Comparison of ENCODE assay signal across 31 mouse cellular contexts in genomic region chr4:57073843-57074242, GRCm38 (mm10).
DNase-seq lines count a peak whose midpoint lies in the region; ATAC-seq and TF ChIP-seq lines count a peak whose summit lies in the region.
"Had no signal": no experiment of that assay in that cellular context is flagged by ENCODE, and none has a peak within 500 bp of the region (broad histone marks: within the 10 kb centered on the region; RNA-seq: fewer than 3 reads in every experiment).

No protein-coding gene starts in this region.

- no peak for TF ChIP-seq EP300 in liver, postnatal 0 days (IDR thresholded peaks at IDR 0.05; ENCODE audit: low read depth)

- peaks cover 3% of the 10 kb centered on the region; the same call in 1 of the 2 replicates for H3K79me2 ChIP-seq in liver, adult 2 months (ENCODE audit: control insufficient read depth, insufficient read depth, low read length)

- no peaks in the 10 kb centered on the region for H3K9me3 ChIP-seq in liver, postnatal 0 days (ENCODE audit: low read length)
- no peaks in the 10 kb centered on the region for H3K9me3 ChIP-seq in kidney, postnatal 0 days (replicated peaks; ENCODE audit: low read length)
- H3K9me3 ChIP-seq: heart, embryonic 10.5 days; heart, embryonic 15.5 days; hindbrain, embryonic 12.5 days; limb, embryonic 10.5 days; limb, embryonic 15.5 days; midbrain, embryonic 10.5 days; midbrain, embryonic 15.5 days had no signal

- 29% methylated on average over 7 of the region's 7 CpGs for WGBS in liver, adult 2 months
- 80% methylated on average over 7 of the region's 7 CpGs for WGBS in liver, postnatal 0 days (ENCODE audit: insufficient replicate concordance)
- 53% methylated on average over 7 of the region's 7 CpGs for WGBS in kidney, adult 2 months
- WGBS in kidney, postnatal 0 days: 59% methylated on average over 7 of the region's 7 CpGs
- 81% methylated on average over 7 of the region's 7 CpGs for WGBS in cerebellum, adult 2 months

- H3K27me3 ChIP-seq in liver, adult 2 months (ENCODE audit: control insufficient read depth, insufficient read depth, low read length): no peaks in the 10 kb centered on the region
- H3K27me3 ChIP-seq in liver, postnatal 0 days (ENCODE audit: insufficient read depth, low read length): no peaks in the 10 kb centered on the region
- H3K27me3 ChIP-seq in kidney, adult 2 months (replicated peaks; ENCODE audit: control insufficient read depth, insufficient read depth, low read length): no peaks in the 10 kb centered on the region
- H3K27me3 ChIP-seq in kidney, postnatal 0 days (ENCODE audit: insufficient read depth, low read length): no peaks in the 10 kb centered on the region
- H3K27me3 ChIP-seq in cerebellum, adult 2 months (ENCODE audit: control insufficient read depth, insufficient read depth, low read length): no peaks in the 10 kb centered on the region
- H3K27me3 ChIP-seq: heart, embryonic 15.5 days; hindbrain, embryonic 12.5 days; limb, embryonic 15.5 days; midbrain, embryonic 15.5 days had no signal

- H3K4me3 ChIP-seq in liver, adult 2 months (ENCODE audit: insufficient read depth, low read depth, low read length): no peak overlapping the region
- H3K4me3 ChIP-seq in liver, postnatal 0 days (ENCODE audit: low read depth, low read length): no peak overlapping the region
- no peak overlapping the region for H3K4me3 ChIP-seq in kidney, adult 2 months (ENCODE audit: insufficient read depth, low read depth, low read length)
- H3K4me3 ChIP-seq in kidney, postnatal 0 days (replicated peaks; ENCODE audit: low read depth, low read length): no peak overlapping the region
- no peak overlapping the region for H3K4me3 ChIP-seq in cerebellum, adult 2 months (replicated peaks; ENCODE audit: insufficient read depth, low read depth, low read length)
- H3K4me3 ChIP-seq: heart, embryonic 10.5 days; heart, embryonic 15.5 days; hindbrain, embryonic 12.5 days; limb, embryonic 10.5 days; limb, embryonic 15.5 days; midbrain, embryonic 10.5 days; midbrain, embryonic 15.5 days had no signal

- no peak overlapping the region for H3K4me2 ChIP-seq in liver, postnatal 0 days (ENCODE audit: low read depth, low read length)
- H3K4me2 ChIP-seq in kidney, postnatal 0 days (ENCODE audit: low read length): no peak overlapping the region
- H3K4me2 ChIP-seq: heart, embryonic 15.5 days; hindbrain, embryonic 12.5 days; limb, embryonic 15.5 days; lung, embryonic 14.5 days; midbrain, embryonic 15.5 days had no signal

- H3K4me1 ChIP-seq in liver, adult 2 months (ENCODE audit: control insufficient read depth, insufficient read depth, low read length): peaks cover 43% of the 10 kb centered on the region
- peaks cover 10% of the 10 kb centered on the region; the same call in 1 of the 2 replicates for H3K4me1 ChIP-seq in liver, postnatal 0 days (ENCODE audit: insufficient read depth)
- 0 out of 2 replicates have a peak, but pooled peaks cover 5% of the 10 kb centered on the region for H3K4me1 ChIP-seq in kidney, adult 2 months (ENCODE audit: control insufficient read depth, insufficient read depth, low read length)
- no peaks in the 10 kb centered on the region for H3K4me1 ChIP-seq in kidney, postnatal 0 days (replicated peaks; ENCODE audit: insufficient read depth, low read length)
- no peaks in the 10 kb centered on the region for H3K4me1 ChIP-seq in cerebellum, adult 2 months (ENCODE audit: control insufficient read depth, insufficient read depth, low read length)
- H3K4me1 ChIP-seq: heart, embryonic 15.5 days had no signal

- TF ChIP-seq POLR2A in liver, adult 2 months (IDR thresholded peaks at IDR 0.05; ENCODE audit: extremely low read depth, insufficient read depth, low read length): no peak
- no peak for TF ChIP-seq POLR2A in kidney, adult 2 months (IDR thresholded peaks at IDR 0.05; ENCODE audit: low read depth, low read length)
- TF ChIP-seq POLR2A in cerebellum, adult 2 months (IDR thresholded peaks at IDR 0.05; ENCODE audit: borderline replicate concordance, insufficient read depth, low read length): no peak

- no peak for TF ChIP-seq CTCF in liver, adult 2 months (IDR thresholded peaks at IDR 0.05; ENCODE audit: low read depth, low read length)
- TF ChIP-seq CTCF in liver, postnatal 0 days (IDR thresholded peaks at IDR 0.05; ENCODE audit: low read depth): no peak
- no peak for TF ChIP-seq CTCF in kidney, adult 2 months (conservative IDR thresholded peaks at IDR 0.05; ENCODE audit: insufficient read depth, insufficient read length, low read depth, low read length)
- TF ChIP-seq CTCF in kidney, postnatal 0 days (IDR thresholded peaks at IDR 0.05; ENCODE audit: low read depth): no peak
- no peak for TF ChIP-seq CTCF in cerebellum, adult 2 months (IDR thresholded peaks at IDR 0.05; ENCODE audit: borderline replicate concordance, insufficient read depth, low read depth, low read length)

- no peak for ATAC-seq in liver, postnatal 0 days
- no peak for ATAC-seq in kidney, postnatal 0 days (replicated peaks; ENCODE audit: low FRiP score, low read depth)
- ATAC-seq: CD4-positive, CD25-positive, alpha-beta regulatory T cell, adult 4 months; forebrain, embryonic 14.5 days; midbrain, embryonic 15.5 days had no signal

- H3K36me3 ChIP-seq in liver, adult 2 months (ENCODE audit: control insufficient read depth, insufficient read depth, low read length): peaks cover 5% of the 10 kb centered on the region; the same call in 1 of the 2 replicates
- H3K36me3 ChIP-seq in liver, postnatal 0 days (replicated peaks; ENCODE audit: insufficient read depth, low read length): no peaks in the 10 kb centered on the region
- H3K36me3 ChIP-seq in kidney, adult 2 months (ENCODE audit: control insufficient read depth, insufficient read depth, low read length): no peaks in the 10 kb centered on the region
- H3K36me3 ChIP-seq in kidney, postnatal 0 days (ENCODE audit: insufficient read depth, low read length): no peaks in the 10 kb centered on the region
- H3K36me3 ChIP-seq: heart, embryonic 10.5 days; heart, embryonic 15.5 days; hindbrain, embryonic 12.5 days; limb, embryonic 10.5 days; limb, embryonic 15.5 days; midbrain, embryonic 10.5 days; midbrain, embryonic 15.5 days had no signal

- H3K9ac ChIP-seq in liver, adult 2 months (ENCODE audit: low read depth, low read length): peak overlapping the region; percentile 6
- no peak overlapping the region for H3K9ac ChIP-seq in liver, postnatal 0 days (replicated peaks)
- H3K9ac ChIP-seq in kidney, postnatal 0 days (ENCODE audit: low read depth, low read length): no peak overlapping the region
- H3K9ac ChIP-seq: heart, embryonic 15.5 days; hindbrain, embryonic 12.5 days; limb, embryonic 15.5 days; liver, embryonic 14.5 days; lung, embryonic 14.5 days; midbrain, embryonic 15.5 days had no signal

- no peak for DNase-seq in liver, adult 2 months (ENCODE audit: extremely low read depth, low read depth, low spot score)
- no peak for DNase-seq in liver, postnatal 0 days
- peak; percentile 44 for DNase-seq in kidney, adult 2 months
- no peak for DNase-seq in kidney, postnatal 0 days (ENCODE audit: low spot score)
- peak; percentile 58 for DNase-seq in yolk sac, embryonic 10.5 days (ENCODE audit: low spot score)
- DNase-seq in cerebellum, adult 2 months: no peak
- no peak for DNase-seq in adrenal gland, postnatal 36 days
- no peak for DNase-seq in retina, postnatal 1 day
- DNase-seq: adrenal gland, postnatal 14 days; cerebellum, adult 11-12 months; cerebellum, postnatal 14 days; gastrocnemius, postnatal 14 days; heart, adult 11 months; heart, postnatal 36 days; lung, postnatal 14 days; right cerebral cortex, adult 18-20 months; spleen, adult 18-20 months; thymus, adult 18-20 months; thymus, postnatal 25 days had no signal

- peak overlapping the region; percentile 64 for H3K27ac ChIP-seq in liver, adult 2 months (replicated peaks; ENCODE audit: insufficient read depth, low read depth, low read length)
- no peak overlapping the region for H3K27ac ChIP-seq in liver, postnatal 0 days (ENCODE audit: low read depth)
- H3K27ac ChIP-seq in kidney, adult 2 months (ENCODE audit: insufficient read depth, low read depth, low read length): peak overlapping the region; percentile 48; the same call in 1 of the 2 replicates
- peak overlapping the region; percentile 31; the same call in 1 of the 2 replicates for H3K27ac ChIP-seq in kidney, postnatal 0 days
- no peak overlapping the region for H3K27ac ChIP-seq in cerebellum, adult 2 months (ENCODE audit: insufficient read depth, low read length)
- H3K27ac ChIP-seq: heart, embryonic 10.5 days; heart, embryonic 15.5 days; hindbrain, embryonic 12.5 days; limb, embryonic 10.5 days; limb, embryonic 15.5 days; liver, embryonic 14.5 days; midbrain, embryonic 10.5 days; midbrain, embryonic 15.5 days; stomach, postnatal 0 days had no signal

Comparison
In these comparisons a context has a peak if more than half of its experiments do, and no peak if none do; other contexts are left out.
1. DNase-seq: peak in kidney, adult 2 months (single experiment) and yolk sac, embryonic 10.5 days (single experiment); none in liver, adult 2 months (single experiment), liver, postnatal 0 days (single experiment), kidney, postnatal 0 days (single experiment), cerebellum, adult 2 months (0 of 2), adrenal gland, postnatal 36 days (0 of 2) and retina, postnatal 1 day (single experiment).
2. H3K27ac ChIP-seq: peak in liver, adult 2 months (single experiment), kidney, adult 2 months (single experiment) and kidney, postnatal 0 days (single experiment); none in liver, postnatal 0 days (single experiment) and cerebellum, adult 2 months (single experiment).